Mouse (Mus musculus) thymus, adult 2 months (tissue): ENCODE data around the gene Gm49318.

ENCODE experiments used
- CTCF ChIP-seq: fragments of 200-500 bp; IDR thresholded peaks from 2 replicates; pipeline ENCODE4 v1.5.1; 2012; ENCODE audit warnings: mild to moderate bottlenecking, control low read depth, low read length, moderate library complexity, borderline replicate concordance; ENCODE audit not compliant: control insufficient read depth, poor library complexity, insufficient read depth; ENCODE audit errors: extremely low read depth
- POLR2A ChIP-seq: fragments of 200-500 bp; IDR thresholded peaks from 2 replicates; pipeline ENCODE4 v1.6.1; 2012; ENCODE audit warnings: mild to moderate bottlenecking, low read length, control low read depth, moderate library complexity; ENCODE audit not compliant: control insufficient read depth, poor library complexity, insufficient read depth; ENCODE audit errors: extremely low read depth

DNA sequence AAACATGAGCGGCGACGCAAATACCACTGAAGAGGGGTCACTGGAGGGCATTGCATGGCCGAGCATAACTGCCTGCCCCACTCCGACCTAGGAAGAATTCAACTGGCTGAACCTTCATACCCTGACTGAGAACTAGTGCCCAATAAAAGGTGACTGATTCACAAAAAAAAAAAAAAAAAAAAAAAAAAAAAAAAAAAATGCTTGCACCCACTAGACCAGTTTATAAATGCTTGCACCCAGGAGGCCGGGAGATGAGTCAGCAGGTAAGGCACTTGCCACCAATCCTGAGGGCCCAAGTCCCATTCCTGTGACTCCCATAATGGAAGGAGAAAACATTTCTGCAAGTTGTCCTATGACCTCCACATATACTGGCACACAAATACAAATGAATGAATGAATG is 21.7 kb upstream of the Gm49318 start:
- TF ChIP-seq POLR2A (no peak), CTCF (no peak)
